Mouse (Mus musculus) kidney, adult 2 months (tissue): Measurements from ENCODE around the gene Ddb2.

Source experiments
- CTCF ChIP-seq: fragments of 200-500 bp; conservative IDR thresholded peaks from 2 replicates; pipeline ENCODE4 v1.5.1; 2011; ENCODE audit warnings: low read depth, mild to moderate bottlenecking, control low read depth, low read length, moderate library complexity, mixed read lengths; ENCODE audit not compliant: insufficient read depth, insufficient read length
- POLR2A ChIP-seq: fragments of 200-500 bp; IDR thresholded peaks from one replicate; pipeline ENCODE4 v1.6.1; 2011; ENCODE audit warnings: low read depth, low read length, control low read depth

DNA sequence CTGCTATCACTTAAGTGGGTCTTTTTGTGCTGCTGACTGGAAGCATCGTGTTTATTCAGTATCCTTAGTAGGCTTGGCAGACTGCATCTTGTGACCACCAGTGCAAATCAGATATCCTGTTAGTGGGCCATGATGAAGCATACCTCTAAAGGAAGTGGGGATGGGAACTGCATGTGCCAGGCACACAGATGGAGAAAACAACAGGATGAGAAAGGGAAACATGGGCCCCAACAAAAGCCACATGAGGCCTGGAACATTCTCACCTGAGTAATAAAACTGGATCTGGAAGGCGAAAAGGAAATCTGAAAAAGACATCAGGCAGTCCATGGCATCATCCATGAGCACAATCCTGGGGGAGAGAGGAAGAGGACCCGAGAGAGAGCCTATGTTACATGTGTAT, 47.2 kb upstream of the Ddb2 start:
- no peak for TF ChIP-seq CTCF
- no peak for TF ChIP-seq POLR2A
